Mouse (Mus musculus) activated CD4-positive, CD25-positive, alpha-beta regulatory T cell (primary cell): Measurements from ENCODE around the gene Dnajb12. TPM values are rescaled to one million over a fixed set of nuclear protein-coding genes. Genes with fewer than 3 reads are reported as not detected.

Experiments
- polyA plus RNA-seq, 2 experiments: library from polyadenylated mRNA; unstranded; fragments of 100-300 nt; shearing (Covaris generic); gene quantifications; one replicate each; pipeline ENCODE4 v1.2.1; 2017

Gene Dnajb12
- polyA plus RNA-seq, result 10 to 100 TPM; 14.6 to 15.5 TPM

GRCm38 (mm10) chr10:59879255-59880028, at the start of gene Dnajb12:
Dnajb12 (plus strand) TSS chr10:59879556.

Other genes with a start within 250 kb of the Dnajb12 start
- 10 to 100 TPM; 34.4 to 54.5 TPM for gene Micu1, start 177.1 kb upstream of the Dnajb12 start, polyA plus RNA-seq
- gene Ddit4, start 72.3 kb downstream of the Dnajb12 start, polyA plus RNA-seq, result 100 to 1,000 TPM in 1 of 2 experiments, 10 to 100 TPM in 1; 48.2 to 123 TPM
- gene Ascc1, start 123.2 kb downstream of the Dnajb12 start, polyA plus RNA-seq, result 10 to 100 TPM; 42.8 to 45.1 TPM
- 100 to 1,000 TPM in 1 of 2 experiments, 10 to 100 TPM in 1; 97.1 to 170 TPM for gene Anapc16, start 123.6 kb downstream of the Dnajb12 start, polyA plus RNA-seq
- gene Spock2, start 226.7 kb downstream of the Dnajb12 start, polyA plus RNA-seq, result 1 to 10 TPM; 2.8 to 6.0 TPM